Mouse (Mus musculus): Measurements from ENCODE around the gene Slc25a19.
A peak's percentile ranks its signal among the peaks of the same experiment; 100 is the strongest.
"Not testable (repeated sequence)": the region's sequence is repeated elsewhere in the genome, so short reads cannot be mapped to it uniquely, and the experiment has no call there.

Slc25a19 gene

GRCm38 (mm10) chr11:115627705-115628464 is at the start of gene Slc25a19:
Gene Slc25a19, minus strand, starts transcription at chr11:115628295.
- peak; percentile 100 for DNase-seq (ENCODE audit: low read depth, low spot score)

- no peak for DNase-seq (ENCODE audit: low read depth, low spot score)
These were observed 49.4 kb upstream of the Slc25a19 start for GRCm38 (mm10) chr11:115677511-115677910.

- no peak for DNase-seq (ENCODE audit: low read depth, low spot score)
These were observed 48.6 kb upstream of the Slc25a19 start for GRCm38 (mm10) chr11:115676738-115677137.

- DNase-seq (ENCODE audit: low read depth, low spot score), result no peak
These were observed 46.3 kb upstream of the Slc25a19 start for GRCm38 (mm10) chr11:115674235-115674865.

GRCm38 (mm10) chr11:115673471-115674234 is 45.6 kb upstream of the Slc25a19 start:
- no peak for DNase-seq (ENCODE audit: low read depth, low spot score)

- peak; percentile 30 for DNase-seq (ENCODE audit: low read depth, low spot score)
These were observed 44.3 kb upstream of the Slc25a19 start for GRCm38 (mm10) chr11:115672226-115672987.

GRCm38 (mm10) chr11:115670451-115671050 is 42.5 kb upstream of the Slc25a19 start:
- DNase-seq (ENCODE audit: low read depth, low spot score), result peak; percentile 32

GRCm38 (mm10) chr11:115663676-115664335 is 35.7 kb upstream of the Slc25a19 start:
- DNase-seq (ENCODE audit: low read depth, low spot score), result peak; percentile 64

GRCm38 (mm10) chr11:115660376-115660775 is 32.3 kb upstream of the Slc25a19 start:
- peak; percentile 29 for DNase-seq (ENCODE audit: low read depth, low spot score)

- peak; percentile 39 for DNase-seq (ENCODE audit: low read depth, low spot score)
These were observed 30.4 kb upstream of the Slc25a19 start for GRCm38 (mm10) chr11:115658521-115658920.

- no peak for DNase-seq (ENCODE audit: low read depth, low spot score)
These were observed 26.0 kb upstream of the Slc25a19 start for GRCm38 (mm10) chr11:115654128-115654527.

- no peak for DNase-seq (ENCODE audit: low read depth, low spot score)
These were observed 25.1 kb upstream of the Slc25a19 start for GRCm38 (mm10) chr11:115653194-115653593.

- no peak for DNase-seq (ENCODE audit: low read depth, low spot score)
These were observed 23.6 kb upstream of the Slc25a19 start for GRCm38 (mm10) chr11:115651680-115652079.

- no peak for DNase-seq (ENCODE audit: low read depth, low spot score)
These were observed 21.6 kb upstream of the Slc25a19 start for GRCm38 (mm10) chr11:115649706-115650105.

GRCm38 (mm10) chr11:115647459-115647858 is 19.4 kb upstream of the Slc25a19 start:
- DNase-seq (ENCODE audit: low read depth, low spot score), result peak; percentile 84

GRCm38 (mm10) chr11:115646439-115646838 is 18.3 kb upstream of the Slc25a19 start:
- DNase-seq (ENCODE audit: low read depth, low spot score), result peak; percentile 69

- DNase-seq (ENCODE audit: low read depth, low spot score), result not testable (repeated sequence)
These were observed 17.4 kb upstream of the Slc25a19 start for GRCm38 (mm10) chr11:115645498-115645897.

GRCm38 (mm10) chr11:115644308-115644707 is 16.2 kb upstream of the Slc25a19 start:
- no peak for DNase-seq (ENCODE audit: low read depth, low spot score)

GRCm38 (mm10) chr11:115643265-115643664 is 15.2 kb upstream of the Slc25a19 start:
- DNase-seq (ENCODE audit: low read depth, low spot score), result peak; percentile 87

GRCm38 (mm10) chr11:115642705-115643104 is 14.6 kb upstream of the Slc25a19 start:
- no peak for DNase-seq (ENCODE audit: low read depth, low spot score)

GRCm38 (mm10) chr11:115641664-115642036 is 13.6 kb upstream of the Slc25a19 start:
- DNase-seq (ENCODE audit: low read depth, low spot score), result peak; percentile 29

All from CD4-positive helper T cell, adult 2 months (primary cell).